Mouse (Mus musculus) frontal cortex, postnatal 14 days (tissue): ENCODE measurements around the gene Dgki.
A peak's percentile ranks its signal among the peaks of the same experiment; 100 is the strongest.

ENCODE experiments used
- DNase-seq, 2 experiments: peaks; one replicate each; pipeline ENCODE4 v3.0.0; 2022; ENCODE audit warnings: low spot score in 2 of 2

Dgki gene

DNA sequence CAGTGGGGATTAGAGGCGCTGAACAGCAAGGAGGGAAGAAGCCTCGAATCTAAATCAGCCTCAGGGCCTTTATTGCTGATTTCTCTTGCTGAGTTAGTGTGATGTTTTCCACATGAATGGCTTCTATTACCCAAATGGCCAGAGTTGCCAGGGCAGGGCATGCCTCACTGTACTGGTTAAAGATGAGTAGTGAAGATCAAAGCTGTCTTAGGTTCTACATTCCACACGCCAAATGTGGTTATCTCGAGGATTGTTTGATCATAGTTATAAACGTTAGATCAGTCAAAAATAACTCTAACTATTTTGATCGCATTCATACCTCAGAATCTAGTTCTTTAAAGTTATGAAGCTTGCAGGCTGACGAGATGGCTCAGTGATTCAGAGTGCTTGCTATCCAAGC lies 59.8 kb downstream of the Dgki start:
- no peak for DNase-seq

DNA sequence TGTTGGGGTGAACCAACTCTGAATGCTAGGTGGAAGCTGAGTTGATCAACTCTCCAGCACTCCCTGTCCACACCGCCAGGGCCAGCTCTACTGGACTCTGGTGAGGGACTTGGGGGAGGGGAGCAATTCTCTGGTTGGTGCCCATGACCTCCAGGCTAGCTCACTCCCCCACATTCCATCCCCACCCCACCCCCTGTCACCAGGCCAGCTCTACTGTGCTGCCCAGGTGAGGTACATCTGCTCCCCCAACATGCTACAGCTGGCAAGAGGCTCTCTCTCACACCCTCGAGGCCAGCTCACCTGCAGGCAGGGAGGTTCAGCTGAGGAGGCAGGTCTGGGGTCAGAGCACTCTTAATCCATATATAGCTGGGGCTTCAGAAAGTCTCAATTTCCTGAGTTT lies 63.1 kb downstream of the Dgki start:
- DNase-seq = no peak

DNA sequence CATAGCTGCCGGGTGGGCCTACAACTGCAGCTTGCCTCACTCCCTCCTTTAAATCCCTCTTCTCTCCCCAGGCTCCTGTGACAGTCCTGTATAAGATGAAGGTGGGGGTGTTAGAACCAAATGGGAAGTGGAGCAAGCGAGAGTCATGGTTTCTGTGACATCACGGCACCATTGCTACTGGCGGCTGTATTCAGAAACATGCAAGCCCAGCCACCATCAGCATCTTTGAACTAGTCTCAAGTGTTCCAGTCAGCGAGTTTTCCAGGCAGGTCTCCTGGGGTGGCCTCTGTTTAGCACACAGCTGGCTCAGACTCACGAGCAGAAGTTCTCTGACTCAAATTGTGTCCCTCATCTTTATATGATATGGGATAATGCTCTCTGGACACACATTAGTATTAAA lies 68.8 kb downstream of the Dgki start:
- DNase-seq = no peak

DNA sequence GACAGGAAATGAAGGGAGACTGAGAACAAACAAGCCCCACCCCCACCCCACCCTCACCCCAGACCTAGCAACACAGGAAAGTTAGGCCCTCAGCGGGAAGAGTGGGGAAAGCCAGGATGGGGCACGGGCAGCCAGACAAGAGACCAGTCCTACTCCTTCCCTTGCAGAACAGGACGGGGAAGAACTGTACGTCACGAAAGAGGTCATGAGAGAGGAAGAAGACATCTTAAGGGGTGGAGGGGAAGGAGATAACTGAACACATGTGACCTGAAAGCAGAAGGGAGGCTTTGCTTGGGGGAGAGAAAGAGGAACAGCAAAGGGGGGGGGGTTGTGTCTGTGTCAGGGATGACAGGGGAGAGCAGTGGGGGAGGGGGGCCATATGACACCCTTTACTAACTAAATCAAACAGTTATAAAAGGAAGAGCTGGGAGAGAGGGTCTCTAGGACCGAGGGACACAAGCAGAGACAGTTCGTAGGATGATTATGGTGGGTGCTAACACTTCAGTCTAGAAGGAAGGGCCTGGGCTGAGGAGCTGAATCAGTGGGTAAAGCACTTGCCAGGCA lies 77.0 kb downstream of the Dgki start:
- DNase-seq = no peak

DNA sequence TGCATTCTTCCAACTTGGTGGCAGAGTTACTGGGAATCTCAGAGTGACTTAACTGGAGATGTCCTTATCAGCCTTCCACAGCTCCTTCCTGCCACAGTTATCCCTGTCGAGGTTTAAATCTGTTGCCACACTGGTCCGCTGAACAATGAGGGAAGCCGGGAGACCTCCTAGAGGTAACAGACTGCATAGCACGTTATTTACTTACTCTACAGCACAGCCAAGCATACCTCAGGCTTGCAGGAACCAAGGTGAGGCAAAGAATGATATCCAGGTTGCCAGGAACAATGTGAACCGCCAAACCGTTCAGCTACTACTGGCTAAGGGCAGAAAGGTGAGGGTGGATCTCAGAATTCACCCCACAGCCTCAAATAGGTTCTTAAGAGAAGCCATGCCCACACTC lies 78.0 kb downstream of the Dgki start:
- DNase-seq = no peak

DNA sequence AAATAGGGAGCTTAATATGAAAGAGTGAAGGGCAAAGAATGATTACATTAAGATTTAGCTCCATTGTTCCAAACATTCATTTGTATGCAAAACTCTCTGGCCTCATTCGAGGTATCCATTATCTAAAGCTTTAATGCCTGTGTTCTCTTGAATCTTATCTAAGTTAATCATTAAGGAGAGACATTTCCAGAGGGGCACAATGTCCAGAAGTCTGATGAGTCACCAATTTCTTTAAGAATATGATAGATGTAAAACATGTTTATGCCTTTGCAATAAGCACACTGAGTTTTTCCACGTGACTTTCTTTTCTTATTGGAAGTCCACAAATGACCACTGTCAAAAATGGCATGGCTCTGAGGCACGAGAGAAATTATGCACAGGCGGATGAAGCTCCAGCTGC lies 80.9 kb downstream of the Dgki start:
- DNase-seq = no peak

DNA sequence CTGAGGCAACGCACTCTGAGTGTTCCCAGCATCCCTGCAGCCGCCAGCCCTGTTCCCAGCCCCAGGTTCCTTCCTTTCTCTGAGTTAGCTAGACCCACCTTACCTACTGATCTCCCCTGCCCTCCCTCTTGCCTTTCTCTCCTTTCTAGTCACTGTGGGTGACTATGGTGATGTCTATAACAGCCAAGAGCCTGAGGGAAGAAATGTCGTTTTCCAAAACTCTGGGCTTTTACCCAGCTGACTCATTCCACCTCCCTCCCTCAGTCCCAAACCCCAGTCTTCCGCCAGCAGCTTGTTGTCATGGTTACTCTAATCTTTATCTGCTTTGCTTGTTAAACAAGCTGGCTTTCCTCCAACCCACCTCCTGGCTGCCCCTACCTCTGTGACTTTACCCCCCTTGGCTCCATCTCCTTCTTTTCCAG lies 83.6 kb downstream of the Dgki start:
- peak; percentile 37 to 47 for DNase-seq

DNA sequence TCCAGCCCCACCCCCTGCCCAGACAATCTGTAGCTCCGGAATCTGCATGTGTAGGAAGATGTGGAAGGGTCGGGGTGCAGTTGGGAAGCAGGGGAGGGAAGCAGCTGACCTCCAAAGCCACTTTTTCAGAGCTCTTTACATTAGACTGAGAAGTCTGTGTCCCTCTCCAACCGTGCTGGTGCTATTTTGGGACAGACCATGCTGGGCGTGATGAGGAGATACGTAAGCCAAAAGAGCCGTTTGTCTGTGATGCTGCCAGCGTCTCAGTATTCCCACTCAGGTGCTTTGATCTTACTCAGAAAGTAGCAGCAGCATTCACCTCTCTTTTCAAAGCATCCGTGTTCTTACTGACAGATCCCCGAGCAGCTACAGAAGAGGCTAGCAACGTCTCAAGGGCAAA lies 84.3 kb downstream of the Dgki start:
- DNase-seq = no peak

DNA sequence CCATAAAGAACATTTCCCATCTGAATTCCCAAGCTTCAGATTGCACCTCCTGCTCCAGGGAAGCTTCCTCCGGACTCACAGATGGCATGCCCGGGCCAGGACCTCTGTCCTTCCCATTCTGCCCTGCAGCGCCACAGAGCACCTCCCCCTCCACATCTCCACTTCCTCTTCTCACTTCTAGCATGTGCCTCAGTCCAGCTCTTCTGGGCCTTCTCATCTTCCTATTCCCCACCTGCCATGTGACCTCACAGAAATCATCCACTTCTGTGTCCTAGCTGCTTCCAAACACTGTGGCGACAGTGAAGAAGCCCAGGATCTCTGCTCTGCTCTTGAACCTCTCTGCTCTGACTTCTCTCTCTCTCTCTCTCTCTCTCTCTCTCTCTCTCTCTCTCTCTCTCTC lies 87.1 kb downstream of the Dgki start:
- DNase-seq = no peak

DNA sequence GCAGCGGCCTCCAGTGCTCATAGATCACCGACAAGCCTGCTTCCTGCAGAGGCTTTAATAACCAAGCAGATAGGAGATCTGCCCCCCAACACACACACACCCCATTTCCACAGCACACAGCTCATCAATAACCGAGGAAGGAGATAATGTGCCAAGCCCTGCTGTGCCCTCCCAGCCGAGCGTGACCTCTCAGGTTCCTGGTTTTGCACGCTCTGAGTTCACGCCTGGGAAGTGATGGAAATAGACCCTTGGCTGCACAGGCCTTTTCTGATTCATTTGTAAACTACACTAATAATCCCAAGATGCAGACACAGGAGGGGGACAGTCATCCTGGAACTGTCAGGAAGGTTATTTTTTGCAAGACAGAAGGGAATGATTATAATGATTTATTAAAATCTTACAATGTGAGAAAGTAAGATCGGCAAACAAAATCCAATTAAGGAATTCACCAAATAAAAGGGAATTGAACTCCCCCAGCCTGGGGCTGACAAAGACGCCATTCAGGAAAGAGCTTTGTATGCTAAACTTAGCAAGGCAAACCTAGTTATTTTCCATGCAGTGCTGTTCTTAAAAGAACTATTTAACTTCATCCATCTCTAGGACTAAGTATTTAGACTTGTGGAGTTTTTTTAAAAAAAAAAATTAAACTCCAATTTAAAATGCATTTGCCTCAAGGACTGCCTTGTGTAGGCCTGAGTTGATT lies 88.3 kb downstream of the Dgki start:
- DNase-seq = no peak

DNA sequence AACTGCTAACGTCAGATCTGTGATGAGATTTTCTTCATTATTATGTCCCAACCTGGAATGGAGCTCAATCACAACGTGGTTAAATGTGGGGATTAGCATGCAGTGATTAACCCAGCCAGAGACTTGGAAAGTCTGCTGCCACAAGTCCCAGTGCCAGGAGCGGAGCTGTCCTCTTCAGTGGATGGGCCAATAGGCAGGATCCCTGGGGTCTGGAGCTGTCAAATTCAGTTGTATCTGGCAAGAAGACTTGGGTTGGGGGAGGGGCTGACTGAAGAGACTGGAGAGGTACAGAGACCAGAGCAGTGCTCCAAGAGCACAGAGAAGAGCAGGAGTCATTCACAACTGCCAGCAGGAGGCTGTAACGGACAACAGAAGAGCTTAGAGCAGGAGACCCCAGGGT lies 97.1 kb downstream of the Dgki start:
- DNase-seq = no peak

DNA sequence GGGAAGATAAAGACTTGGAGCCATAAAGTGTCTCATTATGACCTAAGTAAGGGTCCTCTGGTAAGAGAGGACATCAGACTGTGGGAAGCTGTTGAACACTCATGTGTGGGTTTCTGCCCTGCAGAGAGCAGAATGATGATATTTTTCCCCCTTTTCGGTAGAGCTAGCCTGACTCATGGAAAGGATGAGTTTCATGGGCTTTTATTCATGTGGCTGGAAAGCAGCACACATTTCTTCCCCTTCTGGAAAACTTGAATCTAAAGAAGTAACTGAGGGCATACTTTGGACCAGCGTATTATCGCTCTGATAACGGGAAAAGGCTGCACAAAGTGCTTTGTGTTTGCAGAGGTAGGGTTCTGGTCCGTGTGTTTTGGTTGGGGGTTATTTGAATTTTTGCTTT lies 99.1 kb downstream of the Dgki start:
- no peak for DNase-seq

DNA sequence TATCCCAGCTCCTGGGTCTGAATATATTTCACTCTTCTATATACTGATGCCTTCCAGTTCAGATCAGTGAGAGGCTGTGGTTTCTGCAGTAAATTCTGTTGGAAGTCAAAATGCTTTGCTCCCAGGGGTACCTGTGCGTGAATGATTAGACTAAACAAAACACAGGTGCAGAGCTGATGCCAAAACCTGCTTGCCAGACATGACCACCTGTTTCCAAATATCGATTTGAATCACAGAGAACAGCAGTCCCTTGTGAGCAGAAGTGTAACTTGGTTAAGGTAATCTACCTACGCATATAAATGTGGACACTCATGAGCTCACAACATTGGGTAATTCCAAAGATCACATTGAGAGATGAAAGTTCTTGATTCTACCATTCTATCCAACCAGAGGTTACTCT lies 100.5 kb downstream of the Dgki start:
- DNase-seq = no peak

DNA sequence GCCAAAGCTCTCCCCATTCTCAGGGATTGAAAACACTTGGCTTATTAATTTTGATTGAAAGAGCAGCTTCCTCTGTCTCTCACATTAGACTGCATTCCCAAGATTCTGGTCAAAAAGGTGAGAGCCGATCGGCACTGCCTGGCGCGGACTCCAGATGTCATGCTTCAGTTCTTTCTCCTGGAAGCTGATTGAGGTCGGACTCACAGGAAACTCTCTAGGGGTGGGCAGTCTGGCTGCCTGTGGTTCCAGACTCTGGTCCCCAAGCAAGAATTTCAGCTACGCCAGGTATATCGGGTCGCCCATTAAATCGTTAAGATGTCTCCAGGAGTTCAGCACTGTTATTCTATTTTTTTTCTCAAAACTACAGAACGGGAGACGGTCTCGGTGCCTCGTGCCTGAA lies 102.2 kb downstream of the Dgki start:
- no peak for DNase-seq

DNA sequence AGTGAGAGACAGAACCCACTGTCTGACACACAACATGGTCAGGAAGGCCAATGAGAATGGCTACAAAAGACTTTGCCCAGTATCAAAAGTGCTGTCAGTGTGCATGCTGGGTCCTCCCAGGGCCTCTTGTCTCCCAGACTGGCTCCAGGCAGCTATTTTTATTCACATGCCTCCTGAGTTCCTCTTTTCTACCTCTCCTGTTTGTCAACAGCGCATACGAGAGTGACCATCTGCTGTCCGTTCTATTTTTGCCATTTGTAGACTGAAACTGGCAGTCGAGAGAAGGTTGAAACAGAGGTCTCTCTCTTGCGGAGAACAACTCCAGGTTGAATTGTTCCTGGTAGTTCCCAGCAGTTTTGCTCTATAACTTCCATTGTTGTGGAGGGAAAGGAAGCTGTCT lies 103.1 kb downstream of the Dgki start:
- DNase-seq = no peak

DNA sequence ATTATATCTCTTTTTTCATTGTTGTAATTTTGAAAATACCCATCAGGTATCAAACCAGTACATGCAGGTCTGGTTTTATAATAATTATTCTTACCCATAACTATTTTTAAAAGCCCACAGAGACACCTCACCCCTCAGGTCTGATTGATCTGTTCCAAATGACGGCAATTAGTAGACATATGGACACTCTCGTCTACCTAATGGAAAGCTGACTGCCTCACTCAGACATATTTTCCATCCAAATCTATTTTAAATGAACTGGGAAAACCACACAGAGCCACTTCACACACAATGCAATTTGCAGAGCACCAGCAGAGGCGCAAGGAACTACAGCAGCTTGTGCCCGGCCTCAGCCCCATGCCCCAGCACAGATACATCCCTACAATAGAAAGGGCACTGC lies 104.2 kb downstream of the Dgki start:
- no peak for DNase-seq

DNA sequence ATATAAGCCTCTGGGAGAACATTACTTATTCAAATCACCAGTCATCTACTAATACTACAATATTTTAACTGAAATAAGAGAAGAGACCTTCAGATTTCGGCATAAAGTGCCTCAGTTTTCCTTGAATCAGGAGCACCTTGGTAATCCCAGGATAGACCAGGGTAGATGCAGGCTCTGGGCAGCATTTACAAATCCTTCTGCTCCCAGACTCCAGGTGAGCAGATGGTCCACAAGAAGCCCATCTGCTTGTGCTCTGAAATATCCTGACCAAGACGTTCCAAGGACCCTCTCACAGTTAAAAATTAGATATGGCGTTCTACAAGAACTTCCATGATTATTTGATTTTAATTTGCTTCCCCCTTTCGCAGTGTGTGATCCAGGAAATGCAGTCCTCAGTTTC lies 118.0 kb downstream of the Dgki start:
- DNase-seq = no peak

DNA sequence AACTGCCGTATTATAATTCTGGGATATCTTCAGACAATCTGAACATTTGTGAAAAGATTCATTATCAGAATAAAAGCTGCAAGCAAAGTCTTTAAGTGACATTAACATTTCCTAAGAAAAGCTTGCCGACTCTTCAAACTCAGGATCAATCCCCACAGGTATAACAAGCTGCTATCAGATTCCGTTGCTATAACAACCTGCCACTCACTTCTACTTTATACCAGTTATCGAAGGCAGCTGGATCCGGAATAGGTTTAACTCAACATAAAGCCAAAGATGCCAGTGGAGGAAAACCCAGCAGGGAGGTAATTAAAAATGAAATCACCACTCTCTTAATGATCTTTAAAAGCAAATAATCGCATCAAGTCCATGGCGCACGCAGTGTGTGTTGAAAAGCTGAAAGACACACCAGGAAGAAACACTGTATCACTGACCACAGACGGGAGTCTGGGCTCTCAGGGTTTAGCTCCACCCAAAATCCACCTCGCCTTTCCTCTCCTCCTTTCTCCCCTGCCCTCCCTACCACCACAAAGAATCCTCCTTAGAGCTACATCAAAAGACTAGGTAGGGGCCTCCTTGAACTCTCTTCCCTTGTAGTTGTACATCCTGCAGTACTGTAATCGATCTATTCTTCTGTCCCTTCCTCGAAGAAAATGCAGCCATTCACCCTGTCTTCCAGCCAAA lies 128.7 kb downstream of the Dgki start:
- DNase-seq = no peak

DNA sequence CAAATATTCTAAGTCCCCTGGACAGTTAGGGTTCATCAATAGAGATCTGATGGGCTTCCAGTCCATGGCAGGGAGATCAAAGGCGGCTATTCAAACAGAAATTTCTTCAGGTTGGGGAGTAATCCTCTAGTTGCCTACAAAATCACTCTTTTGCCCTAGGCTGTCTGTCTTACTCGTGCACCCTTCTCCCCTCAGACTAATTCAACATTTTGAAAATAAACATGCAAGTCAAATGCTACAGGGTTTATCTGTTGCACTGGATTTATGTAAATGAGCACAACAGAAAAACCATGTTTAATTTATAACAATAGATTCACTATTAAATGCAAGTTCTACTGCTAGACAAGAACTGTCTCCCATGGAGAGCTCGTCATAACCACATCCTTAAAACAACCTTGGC lies 141.1 kb downstream of the Dgki start:
- no peak for DNase-seq

DNA sequence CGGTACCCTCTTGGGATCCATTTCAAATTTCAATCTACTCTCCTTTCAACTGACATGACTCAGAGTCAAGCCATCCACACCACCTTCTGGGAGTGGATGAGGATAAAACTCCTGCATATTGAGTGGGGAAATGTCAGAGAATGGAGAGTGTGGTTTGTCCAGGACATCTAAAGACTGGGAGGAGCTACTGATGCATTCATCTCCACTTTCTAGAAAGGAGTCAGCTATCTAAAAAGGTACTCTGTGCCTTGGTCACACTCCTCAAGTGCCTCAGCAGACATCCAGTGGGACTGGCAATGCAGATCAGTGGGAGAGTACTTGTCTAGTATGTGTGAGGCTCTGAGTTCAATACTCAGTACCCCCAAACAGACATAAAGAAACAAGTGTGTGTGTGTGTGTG lies 145.9 kb downstream of the Dgki start:
- no peak for DNase-seq

DNA sequence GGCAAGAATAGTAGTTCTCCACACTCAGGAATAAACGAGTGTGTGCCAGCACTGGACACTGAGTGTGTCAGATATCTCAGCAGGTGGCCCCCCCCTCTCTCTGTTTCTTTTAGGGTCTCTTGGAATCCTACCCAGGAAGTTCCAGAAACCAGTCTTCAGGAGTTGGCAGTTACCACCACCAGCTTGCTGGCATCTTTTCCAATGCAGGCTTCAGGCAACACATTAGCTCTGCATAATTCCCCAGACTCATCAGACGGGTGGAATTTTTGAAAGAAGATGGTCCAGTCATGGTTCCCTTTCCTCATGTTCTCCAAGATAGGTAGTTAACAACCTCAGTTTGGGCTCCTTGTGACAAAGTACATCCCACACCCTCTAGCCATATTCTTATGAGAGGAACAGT lies 149.5 kb downstream of the Dgki start:
- no peak for DNase-seq

DNA sequence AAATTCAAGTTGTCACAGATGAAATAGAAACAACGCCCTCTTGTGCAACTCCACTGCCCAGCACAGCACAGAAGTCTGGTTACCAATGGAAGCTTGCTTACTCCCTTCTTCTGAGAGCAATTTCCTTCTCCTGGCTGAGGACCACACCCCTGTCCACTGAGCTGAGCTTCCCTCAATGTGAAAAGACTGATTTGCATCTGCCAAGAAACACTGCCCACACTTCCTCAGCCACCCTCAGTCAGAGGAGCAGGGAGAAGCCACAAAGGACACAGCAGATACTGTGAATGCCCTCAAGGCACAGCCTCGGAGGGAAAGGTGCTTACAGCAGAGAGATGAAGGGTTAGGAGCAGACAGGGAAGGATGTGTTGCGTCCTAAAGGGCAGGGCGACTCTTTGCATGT lies 149.9 kb downstream of the Dgki start:
- DNase-seq = no peak

DNA sequence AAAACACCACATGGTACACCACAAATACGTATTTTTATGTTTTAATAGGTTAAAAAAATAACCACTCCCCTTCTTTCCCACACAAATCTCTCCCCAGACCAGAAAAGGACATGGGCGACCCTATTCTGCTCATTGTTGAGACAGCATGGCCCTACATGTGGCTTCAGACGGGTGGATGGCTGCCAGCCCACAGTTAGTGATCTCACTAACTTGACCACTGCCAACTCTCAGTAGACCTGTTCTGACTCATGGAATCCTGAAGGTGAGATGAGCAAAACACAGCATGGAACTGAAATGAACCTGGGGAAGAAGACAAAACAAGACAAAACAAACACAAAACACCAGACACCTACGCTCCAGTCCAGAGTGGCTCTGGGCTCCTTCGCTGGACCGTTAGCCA lies 150.8 kb downstream of the Dgki start:
- DNase-seq = no peak
